Mouse (Mus musculus): Measurements from ENCODE around the gene Reep1.

The Reep1 gene

DNA sequence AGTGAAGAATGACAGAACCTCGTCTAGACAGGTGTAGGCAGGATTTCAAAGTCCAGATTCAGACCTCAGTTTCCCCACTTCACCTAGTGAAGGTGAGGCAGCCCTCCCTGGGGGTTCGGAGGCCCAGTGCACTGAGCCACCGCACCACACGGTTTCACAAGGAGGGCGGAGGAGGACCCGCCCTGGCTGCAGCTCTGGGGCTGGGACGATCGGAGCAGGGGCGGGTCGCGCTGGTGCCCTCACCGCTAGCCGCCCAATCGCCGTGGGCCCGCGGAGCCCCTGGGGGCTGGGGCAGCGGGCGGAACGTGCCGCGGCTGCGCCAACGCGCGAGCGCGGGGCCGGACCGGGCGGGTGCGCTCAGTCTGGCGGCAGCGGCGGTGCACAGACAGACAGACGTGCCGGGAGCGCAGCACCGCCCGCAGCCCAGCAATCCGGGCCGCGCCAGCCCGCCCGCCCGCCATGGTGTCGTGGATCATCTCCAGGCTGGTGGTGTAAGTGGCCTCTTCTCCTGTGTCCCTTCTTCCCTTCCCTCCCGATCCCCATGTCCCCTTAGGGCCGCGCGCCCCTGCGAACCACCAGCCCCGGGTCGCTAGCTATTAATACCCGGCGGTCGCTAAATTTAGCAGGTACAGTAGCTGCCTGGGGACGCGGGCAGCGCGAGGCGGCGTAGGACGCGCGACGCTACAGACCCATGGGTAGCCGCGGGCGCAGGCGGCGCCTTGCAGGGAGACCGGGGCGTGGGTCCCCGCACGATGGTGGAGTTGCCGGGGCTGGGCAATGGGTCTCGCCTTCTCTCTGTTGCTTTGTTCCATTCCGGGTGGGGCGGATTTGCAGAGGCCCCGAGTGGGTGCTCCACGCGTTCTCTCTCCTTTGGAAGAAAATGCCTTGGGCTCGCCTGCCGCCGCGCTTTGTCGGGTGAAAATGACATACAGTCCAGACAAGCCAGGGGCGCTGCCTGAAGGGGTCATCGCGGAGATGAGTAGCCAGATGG lies at the start of gene Reep1:
Gene Reep1, plus strand, starts transcription at position 51 of the 991 bp plus-strand sequence.
- peak; percentile 53 to 65 for DNase-seq (ENCODE audit: low spot score in 2 of 2)

DNA sequence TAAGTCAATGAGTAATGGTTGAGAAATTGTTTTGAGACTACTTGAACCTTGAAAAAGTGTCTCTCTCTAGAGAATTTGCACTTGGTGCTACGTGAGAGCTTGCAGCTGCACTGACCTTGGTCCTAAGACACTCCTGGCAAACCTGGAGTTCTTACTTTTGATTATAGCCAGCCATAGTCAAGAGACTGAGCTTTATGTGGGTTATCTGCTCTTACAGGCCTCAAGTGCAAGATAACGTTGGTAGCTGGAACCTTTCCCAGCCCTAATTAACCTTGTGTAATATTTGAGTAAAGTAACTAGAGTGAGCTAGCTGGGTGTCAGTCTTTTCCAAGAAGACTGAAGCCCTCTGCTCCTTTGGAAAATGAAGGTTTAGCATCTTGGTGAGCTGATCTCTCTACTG lies 49.1 kb upstream of the Reep1 start:
- DNase-seq (ENCODE audit: low spot score in 2 of 2): no peak

DNA sequence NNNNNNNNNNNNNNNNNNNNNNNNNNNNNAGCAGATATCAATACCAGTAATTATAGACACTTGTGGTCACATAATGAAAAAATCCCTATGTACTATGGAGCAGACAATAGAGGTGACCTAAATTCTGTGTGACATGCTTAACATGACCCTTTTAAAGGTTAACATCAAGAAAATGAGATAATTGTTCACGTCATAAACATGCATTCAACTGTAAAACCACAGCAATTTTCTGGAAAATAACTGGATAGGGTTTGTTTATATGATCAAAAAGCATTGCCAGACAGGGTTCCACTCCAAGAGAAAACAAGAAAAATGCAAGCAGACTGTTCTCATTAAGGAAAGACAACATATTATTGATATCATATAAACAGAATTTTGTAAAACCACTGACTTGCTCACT lies 42.9 kb upstream of the Reep1 start:
- DNase-seq (ENCODE audit: low spot score in 2 of 2): no peak

DNA sequence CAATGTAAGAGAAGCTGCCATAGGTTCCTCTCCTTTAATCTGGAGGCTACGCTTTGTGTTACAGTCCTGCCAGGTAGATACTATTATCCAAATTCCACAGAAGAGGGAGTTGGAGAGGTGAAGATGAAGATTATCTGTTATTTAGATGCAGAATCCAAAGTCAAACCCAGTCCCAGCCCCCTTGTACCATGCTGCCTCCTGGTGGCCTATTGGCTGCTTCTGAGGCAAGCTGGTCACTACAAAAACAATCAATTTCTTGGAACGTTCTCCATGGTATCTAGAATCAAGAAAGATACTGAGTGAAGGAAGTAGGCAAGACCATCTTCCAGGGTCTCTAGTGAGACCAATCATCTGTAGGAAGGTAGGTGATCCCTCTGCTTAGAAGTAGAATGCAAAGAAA lies 34.2 kb upstream of the Reep1 start:
- DNase-seq (ENCODE audit: low spot score in 2 of 2): no peak

DNA sequence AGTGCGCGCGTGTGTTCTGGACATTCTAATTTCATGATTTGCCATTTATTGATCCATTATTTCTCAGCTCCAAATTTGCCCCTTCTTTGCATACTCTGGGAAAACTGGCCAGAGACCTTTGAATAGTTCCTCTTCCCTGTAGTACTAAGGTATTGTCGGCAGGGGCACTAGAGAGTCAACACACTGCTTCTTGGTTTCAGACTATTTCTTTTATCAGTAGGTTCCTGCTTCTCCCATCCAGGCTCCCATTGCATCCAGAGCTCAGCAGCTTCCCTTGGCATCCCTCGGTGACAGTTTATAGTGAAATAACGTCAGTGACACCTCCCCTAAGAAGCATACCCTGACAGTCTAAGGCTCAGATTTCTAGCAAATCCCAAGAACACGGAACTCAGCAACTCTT lies 28.5 kb upstream of the Reep1 start:
- no peak for DNase-seq (ENCODE audit: low spot score in 2 of 2)

DNA sequence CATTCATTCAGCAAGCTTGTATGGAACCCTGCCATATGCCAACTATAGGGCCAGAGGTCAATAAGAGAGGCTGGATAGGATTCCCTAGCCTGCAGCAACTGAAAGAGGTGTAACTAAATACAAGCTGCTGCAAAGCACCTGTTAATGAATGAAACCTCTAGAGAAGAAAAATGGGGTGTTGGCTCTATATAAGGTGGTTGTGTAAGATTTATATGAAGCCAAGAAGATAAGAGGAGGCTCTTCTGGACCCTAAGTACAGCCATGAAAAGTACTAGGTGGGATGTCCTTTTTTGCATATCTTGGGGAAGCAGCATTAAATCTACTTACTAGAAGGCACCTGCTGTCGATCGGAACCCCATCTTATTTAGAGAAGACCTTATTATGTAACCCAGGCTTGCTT lies 12.2 kb upstream of the Reep1 start:
- no peak for DNase-seq (ENCODE audit: low spot score in 2 of 2)

DNA sequence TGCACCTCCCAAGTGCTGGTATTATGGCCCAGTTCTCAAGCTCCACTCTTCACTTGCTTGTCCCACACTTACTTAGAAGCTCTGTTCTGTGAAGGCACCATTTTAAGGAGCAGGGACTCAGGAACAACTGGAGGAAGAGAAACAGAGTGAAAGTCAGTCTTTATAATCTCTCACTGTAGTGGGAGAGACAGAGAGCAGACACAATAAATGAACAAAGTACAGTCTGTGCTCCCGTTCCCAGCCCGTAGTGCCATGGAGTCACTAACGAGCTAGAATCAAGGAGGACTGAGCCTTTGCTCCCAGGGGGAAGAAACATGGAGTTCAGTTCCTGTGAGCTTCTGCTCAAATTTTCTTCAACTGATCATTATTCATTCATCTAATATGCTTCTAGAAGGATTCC lies 11.8 kb upstream of the Reep1 start:
- DNase-seq (ENCODE audit: low spot score in 2 of 2): no peak

DNA sequence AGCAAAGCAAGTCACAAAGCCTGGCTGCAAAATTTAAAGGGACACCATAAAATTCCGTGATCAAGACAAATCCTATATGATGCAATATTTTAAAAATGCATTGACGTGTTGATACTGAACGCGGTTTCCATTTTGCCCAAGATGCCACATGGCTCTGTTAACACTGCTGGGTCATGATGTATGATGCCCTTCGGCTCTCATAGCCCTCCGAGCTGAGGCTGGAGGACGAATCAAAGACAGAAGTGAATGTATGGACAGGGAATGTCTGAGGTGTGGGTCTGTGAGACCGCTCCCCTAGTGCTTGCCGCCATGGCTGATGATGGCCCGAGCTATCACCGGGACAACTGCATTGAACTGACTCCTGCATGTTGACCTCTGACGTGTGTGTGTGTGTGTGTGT lies 490 bp upstream of the Reep1 start:
- DNase-seq (ENCODE audit: low spot score in 2 of 2): no peak

DNA sequence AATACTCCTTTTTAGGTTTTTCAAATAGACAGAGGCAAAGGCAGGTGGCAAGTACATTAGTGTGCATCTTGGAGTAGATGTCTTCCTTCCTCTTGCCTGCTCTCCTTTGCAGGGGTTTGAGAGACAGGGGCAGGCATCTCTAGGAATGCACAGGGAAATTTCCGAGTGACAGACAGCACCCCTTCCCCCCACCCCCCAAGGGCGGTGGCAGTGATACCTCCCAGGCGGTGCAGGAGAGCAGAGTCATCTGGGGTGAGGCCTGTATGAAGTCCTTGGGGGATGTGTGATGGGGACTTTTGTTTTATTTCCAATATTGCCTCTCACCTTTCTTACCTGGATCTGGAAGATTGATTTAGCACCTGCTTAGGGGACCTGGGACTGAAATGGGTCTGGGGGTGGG lies 1.2 kb downstream of the Reep1 start:
- DNase-seq (ENCODE audit: low spot score in 2 of 2): no peak

DNA sequence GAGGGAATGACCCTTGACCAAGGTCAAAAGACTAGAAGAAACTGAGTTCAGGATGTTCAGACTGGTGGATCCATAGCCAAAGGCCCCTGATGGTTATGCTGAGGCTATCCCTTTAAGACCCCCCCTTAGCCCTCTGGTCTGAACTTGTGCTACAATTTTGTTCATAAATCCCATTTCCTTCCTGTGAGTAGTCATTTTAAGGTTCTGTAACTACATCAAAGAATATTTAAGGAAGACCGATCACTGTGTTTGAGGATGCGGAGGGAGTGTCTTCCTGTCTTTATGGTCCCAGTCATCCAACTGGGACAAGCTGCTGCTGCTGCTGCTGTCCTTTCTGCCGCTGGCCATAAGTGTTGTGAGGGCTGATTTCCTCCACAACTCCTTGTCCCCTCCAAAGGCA lies 3.0 kb downstream of the Reep1 start:
- DNase-seq (ENCODE audit: low spot score in 2 of 2): no peak

DNA sequence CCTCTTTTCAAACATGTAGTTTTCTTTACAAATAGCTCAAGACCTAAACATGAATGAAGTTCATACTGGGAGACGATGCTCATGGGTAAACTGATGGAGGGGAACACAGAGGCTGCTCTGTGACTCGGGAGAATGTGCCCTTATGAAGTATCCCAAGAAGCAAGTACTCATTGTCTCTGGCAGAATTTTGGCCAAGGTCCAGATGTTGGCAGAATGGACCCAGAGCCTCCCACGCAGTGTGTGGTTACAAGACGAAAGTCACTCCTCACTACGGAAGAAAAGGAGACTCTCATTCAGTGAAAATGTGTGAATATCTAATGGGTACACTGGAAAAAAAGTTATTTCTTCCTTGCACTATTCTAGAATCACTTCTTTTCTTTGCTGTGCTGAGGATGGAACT lies 3.8 kb downstream of the Reep1 start:
- no peak for DNase-seq (ENCODE audit: low spot score in 2 of 2)

DNA sequence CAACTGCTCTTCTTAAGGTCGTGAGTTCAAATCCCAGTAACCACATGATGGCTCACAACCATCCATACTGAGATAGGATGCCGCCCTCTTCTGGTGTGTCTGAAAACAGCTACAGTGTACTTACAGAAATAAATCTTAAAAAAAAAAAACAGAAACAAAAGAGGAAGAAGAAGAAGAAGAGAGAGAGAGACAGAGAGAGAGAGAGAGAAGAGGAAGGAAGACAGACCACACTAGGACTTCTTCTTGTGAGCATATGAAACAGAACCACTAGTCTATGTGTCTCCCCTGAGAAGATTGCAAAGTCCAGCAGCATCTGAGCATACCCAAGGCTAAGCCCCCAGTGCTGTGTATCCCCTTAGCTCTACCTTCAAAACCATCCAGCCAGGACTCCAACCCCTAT lies 6.2 kb downstream of the Reep1 start:
- no peak for DNase-seq (ENCODE audit: low spot score in 2 of 2)

DNA sequence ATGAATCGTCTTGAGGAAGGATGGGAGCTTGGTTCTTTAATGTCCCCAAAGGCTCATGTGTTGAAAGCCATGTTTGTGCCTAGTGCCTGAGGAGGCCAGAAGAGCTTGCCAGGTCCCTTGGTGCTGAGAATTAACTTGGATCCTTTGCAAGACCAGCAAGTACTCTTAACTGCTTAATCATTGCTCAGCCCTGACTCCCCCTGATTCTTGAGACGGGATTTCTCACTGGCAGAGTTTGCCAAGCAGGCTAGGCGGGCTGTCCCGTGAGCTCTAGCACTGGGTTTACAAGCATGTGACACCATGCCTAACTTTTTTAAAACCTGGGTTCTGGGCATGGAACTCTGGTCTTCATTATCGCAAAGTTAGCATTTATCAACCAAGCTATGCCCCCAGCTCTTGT lies 7.6 kb downstream of the Reep1 start:
- no peak for DNase-seq (ENCODE audit: low spot score in 2 of 2)

DNA sequence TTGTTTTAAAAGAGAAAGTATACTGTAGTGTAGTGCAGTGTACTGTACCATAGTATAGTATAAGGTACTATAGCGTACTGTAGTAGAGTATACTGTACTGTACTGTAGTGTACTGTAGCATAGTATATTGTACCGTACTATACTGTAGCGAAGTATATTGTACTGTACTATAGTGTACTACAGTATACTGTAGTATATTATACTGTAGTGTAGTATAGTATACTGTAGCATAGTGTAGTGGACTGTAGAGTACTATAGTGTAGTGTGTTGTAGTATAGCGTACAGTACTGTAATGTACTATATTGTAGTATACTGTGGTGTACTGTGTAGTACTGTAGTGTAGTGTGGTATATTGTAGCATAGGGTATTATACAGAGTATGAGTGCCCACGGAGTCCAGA lies 9.1 kb downstream of the Reep1 start:
- no peak for DNase-seq (ENCODE audit: low spot score in 2 of 2)

DNA sequence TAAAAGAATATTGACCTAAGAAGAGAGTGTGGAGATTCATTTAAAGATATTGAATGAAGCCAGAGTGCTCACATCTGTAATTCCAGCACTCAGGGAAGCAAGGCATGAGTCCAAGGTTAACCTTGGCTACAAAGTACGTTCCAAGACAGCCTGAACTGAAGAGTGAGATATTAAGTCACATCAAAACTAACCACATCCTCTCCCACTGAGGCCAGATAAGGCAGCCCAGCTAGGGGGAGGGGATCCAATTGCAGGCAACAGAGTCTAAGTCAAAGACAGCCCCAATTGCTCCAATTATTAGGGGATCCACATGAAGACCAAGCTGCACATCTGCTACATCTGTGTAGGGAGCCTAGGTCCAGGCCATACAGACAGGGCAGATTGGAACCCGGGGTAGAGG lies 11.0 kb downstream of the Reep1 start:
- no peak for DNase-seq (ENCODE audit: low spot score in 2 of 2)

DNA sequence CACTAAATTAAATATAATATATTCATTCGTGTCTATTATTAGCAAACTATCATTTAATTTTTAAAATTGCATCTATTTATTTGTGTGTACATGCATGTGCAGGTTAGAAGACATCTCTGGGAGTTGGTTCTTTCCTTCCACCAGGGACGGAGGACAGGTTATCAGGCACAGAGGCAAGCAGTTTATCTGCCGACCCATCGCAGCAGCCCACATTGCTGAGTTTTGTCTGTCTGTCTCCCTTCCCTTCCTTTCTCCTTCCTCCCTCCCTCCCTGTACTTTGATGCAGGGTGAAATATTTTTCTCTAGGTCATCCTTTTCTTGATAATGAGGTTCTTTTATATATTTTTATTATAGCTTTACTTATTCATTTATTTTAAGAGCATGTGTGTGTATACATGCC lies 11.9 kb downstream of the Reep1 start:
- DNase-seq (ENCODE audit: low spot score in 2 of 2): no peak

DNA sequence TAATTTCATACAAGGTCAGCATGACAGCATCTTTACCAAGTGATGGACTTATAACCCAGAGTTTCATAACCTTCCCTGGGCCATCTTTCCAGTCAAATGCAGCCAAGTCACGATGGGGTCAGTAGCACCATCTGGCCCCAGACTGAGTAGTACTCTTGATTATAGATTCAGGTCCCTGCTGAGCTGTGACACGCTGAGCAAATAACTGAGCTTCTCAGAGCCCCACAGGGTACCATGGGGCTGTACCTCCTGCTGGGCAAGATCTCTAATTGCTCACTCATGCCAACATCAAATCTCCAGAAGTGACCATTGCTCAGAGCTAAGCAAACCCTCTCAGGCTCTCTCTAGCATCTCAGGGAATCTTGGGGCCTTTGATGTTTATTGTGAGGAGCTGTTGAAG lies 15.6 kb downstream of the Reep1 start:
- DNase-seq (ENCODE audit: low spot score in 2 of 2): no peak

DNA sequence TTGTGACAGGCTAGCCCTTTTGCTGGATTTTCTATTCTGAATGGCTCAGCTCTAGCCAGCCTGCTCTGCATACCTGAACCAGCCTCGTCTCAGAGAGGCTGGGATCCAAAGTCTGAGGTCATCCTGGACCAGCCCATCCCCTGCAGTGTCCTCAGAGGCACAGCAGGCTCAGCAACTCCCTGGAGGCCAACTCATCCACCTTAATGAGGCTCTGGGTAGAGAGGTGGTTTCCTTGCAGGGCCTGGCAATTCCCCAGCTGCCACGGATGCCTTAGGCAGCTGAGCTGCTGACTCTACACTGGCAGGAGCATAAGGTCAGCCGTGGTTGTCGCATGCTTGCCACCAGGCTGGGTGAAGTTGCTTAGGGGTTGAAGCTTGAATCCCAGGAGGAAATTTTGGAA lies 16.2 kb downstream of the Reep1 start:
- DNase-seq (ENCODE audit: low spot score in 2 of 2): no peak

DNA sequence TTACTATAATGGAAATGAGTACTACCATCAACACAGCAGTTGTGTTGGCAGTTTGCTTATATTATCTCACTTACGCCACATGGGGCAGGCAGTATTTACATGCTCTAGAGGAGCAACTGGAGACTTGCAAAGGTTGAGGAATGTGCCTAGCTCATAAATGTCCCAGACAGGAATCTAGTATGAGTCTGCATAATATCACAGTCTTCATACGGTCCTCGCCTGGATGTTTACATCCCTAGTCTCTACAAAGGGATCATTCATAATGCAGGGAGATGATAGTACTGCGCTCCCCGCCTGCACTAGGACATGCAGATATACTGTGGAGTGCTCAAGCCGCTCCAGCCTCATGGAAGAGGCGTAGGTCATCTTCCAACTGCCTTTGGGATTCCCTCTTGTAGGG lies 19.3 kb downstream of the Reep1 start:
- no peak for DNase-seq (ENCODE audit: low spot score in 2 of 2)

DNA sequence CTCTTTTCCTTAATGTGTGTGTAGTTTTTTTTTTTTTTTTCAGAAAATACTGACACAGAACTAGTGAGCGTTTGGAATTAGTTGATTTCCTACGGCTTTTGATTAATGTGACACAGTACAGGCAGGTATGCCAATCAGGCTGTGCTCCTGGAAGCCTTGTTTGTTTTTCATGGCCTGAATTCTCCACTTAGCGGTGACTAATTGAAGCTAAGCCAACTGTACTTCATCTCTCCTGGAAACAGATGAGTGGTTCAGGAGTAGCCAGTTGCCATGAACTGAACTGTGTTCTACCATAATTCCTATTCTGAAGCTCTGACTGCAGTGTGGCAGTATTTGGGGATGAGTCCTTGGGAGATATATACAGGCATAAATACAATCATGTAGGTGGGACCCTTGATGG lies 20.9 kb downstream of the Reep1 start:
- no peak for DNase-seq (ENCODE audit: low spot score in 2 of 2)

DNA sequence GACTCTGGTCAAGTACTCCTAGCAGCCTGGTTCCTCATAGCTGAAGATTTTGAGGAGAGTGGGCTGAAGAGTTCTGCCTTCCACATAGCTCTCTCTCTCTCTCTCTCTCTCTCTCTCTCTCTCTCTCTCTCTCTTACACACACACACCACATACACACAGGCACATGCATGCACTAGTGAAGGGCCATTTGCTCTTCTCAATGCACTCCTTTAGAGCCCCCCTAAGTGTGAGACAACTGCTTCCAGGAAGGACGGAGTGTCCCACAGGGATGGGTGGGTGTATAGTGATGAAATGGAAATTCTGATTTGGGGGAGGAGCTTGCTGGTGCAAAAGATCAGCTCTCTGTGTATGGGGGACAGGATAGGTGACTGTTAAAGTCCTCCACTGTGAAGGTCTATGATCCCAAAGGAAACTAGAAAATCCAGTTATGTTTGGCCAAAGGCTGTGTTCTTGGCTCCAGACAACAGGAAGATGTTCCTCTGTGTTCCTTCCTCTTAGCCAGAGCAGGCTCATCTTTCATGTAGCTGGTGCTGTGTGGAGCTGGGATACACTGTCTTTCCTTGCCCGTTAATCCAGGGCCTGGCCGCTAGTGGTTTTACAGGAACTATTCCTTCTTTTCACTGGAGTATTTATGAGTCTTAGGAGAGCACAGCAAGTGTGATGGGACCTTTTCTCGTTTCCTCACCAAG lies 27.7 kb downstream of the Reep1 start:
- no peak for DNase-seq (ENCODE audit: low spot score in 2 of 2)

DNA sequence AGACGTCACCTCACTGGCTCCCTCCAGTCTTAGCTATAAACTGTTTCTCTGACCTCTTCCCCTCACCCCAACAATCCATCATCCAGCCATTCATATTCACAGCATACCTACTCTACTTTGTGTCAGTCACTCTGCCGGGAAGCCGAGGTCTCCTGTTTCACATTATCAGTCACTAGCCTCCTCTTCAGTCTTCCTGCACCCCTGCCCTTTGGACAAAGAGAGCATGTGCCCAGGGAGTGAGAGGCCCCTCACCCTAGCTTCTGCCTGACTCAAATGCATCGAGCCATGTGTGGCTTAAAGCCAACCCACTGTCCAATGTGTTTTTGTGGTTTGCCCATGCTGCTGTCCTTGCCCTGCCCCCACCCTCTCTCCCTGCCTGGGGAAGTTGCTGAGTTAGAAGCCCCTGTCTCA lies 28.2 kb downstream of the Reep1 start:
- peak in 1 of 2 experiments; percentile 16 for DNase-seq (ENCODE audit: low spot score in 2 of 2)

DNA sequence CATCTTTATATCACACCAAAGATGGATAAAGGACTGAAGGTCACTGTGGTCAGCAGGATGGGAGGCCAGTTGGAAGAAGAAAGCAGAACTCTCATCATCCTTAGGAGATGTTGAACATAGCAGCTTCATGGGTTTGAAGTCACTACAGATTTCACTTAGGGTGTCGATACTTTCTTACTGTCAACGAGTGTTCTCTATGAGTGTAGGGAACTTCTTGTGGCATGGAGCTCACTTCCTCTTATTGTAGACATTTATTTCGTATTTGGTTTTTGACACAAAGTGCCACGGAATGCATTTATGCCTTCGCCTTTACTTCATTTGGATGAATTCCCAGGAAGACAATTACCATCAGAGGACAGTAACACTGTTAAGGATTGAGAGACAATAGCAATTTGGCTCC lies 28.7 kb downstream of the Reep1 start:
- DNase-seq (ENCODE audit: low spot score in 2 of 2): no peak
